Mouse (Mus musculus): ENCODE results near the gene 1500011B03Rik.

- TF ChIP-seq CTCF (IDR thresholded peaks at IDR 0.05; ENCODE audit: low read depth, low read length) (no peak), GATA1 (IDR thresholded peaks at IDR 0.05; ENCODE audit: borderline replicate concordance, low read length) (no peak), TAL1 (conservative IDR thresholded peaks at IDR 0.05; ENCODE audit: low read depth, low read length) (no peak)
These were observed 38.1 kb downstream of the 1500011B03Rik start for GRCm38 (mm10) chr5:114785196-114785595.

Measured in G1E (cell line).